Comparison of ENCODE assay signal across 16 mouse cellular contexts in the genomic region with DNA sequence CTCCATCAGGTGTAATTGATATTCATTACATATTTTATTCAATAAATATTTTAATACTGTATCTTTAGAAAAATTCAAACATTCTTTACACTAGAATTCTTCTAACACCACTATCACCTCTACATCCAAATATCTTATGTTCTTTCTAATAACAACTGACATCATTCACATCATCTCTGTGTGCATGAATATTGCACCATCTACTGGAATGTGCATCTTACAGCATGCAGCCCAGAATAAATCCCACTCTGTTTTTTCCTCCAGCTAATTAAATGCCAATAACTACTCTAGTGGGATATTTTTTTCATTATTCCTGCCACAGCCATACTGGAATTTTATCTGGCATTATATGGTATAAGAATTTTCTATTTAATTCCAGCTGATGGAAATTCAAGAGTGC.
DNase-seq lines count a peak whose midpoint lies in the region; ATAC-seq and TF ChIP-seq lines count a peak whose summit lies in the region.
"Had no signal": no experiment of that assay in that cellular context is flagged by ENCODE, and none has a peak within 500 bp of the region (broad histone marks: within the 10 kb centered on the region; RNA-seq: fewer than 3 reads in every experiment).

No protein-coding gene starts in this region.

- POLR2A ChIA-PET in Patski (lab: Charles Lee), result no interaction called here

- H3K27me3 ChIP-seq in forebrain, embryonic 16.5 days (replicated peaks; ENCODE audit: control insufficient read depth, insufficient read depth, low read length), result no peaks in the 10 kb centered on the region
- H3K27me3 ChIP-seq in forebrain, embryonic 10.5 days (ENCODE audit: poor library complexity, severe bottlenecking), result no peaks in the 10 kb centered on the region
- H3K27me3 ChIP-seq in Patski, result no peaks in the 10 kb centered on the region
- H3K27me3 ChIP-seq: limb, embryonic 12.5 days; neural tube, embryonic 12.5 days had no signal

- in situ Hi-C loops in Patski (cut with MboI; ENCODE audit: low pct_unique_long_range_greater_than_20kb), result loop anchor here (25.0 kb wide), 1 partner anchor 108 kb away; no protein-coding TSS in a partner anchor

- ATAC-seq in forebrain, embryonic 16.5 days, result peak; percentile 64; the same call in 1 of the 2 replicates
- ATAC-seq in Patski, result no peak

- CTCF ChIA-PET in Patski (lab: Charles Lee), result no interaction called here

- H3K27ac ChIP-seq in forebrain, embryonic 16.5 days (ENCODE audit: low read length), result no peak overlapping the region
- H3K27ac ChIP-seq in forebrain, embryonic 10.5 days, result no peak overlapping the region
- no peak overlapping the region for H3K27ac ChIP-seq in layer of hippocampus, adult 2 months
- H3K27ac ChIP-seq: hindbrain, embryonic 10.5 days; limb, embryonic 12.5 days; neural tube, embryonic 12.5 days had no signal

- no peak overlapping the region for H3K4me2 ChIP-seq in forebrain, embryonic 16.5 days (ENCODE audit: low read length)
- H3K4me2 ChIP-seq: limb, embryonic 12.5 days; neural tube, embryonic 12.5 days had no signal

- H3K4me3 ChIP-seq in forebrain, embryonic 16.5 days (replicated peaks; ENCODE audit: low read length), result no peak overlapping the region
- no peak overlapping the region for H3K4me3 ChIP-seq in forebrain, embryonic 10.5 days
- no peak overlapping the region for H3K4me3 ChIP-seq in layer of hippocampus, adult 2 months
- H3K4me3 ChIP-seq: hindbrain, embryonic 10.5 days; limb, embryonic 12.5 days; neural tube, embryonic 12.5 days had no signal

- peak; percentile 82 for TF ChIP-seq CTCF in layer of hippocampus, adult 2 months (conservative IDR thresholded peaks at IDR 0.05)
- peak; percentile 35 for TF ChIP-seq CTCF in Patski (IDR thresholded peaks at IDR 0.05)

- no peaks in the 10 kb centered on the region for H3K36me3 ChIP-seq in forebrain, embryonic 16.5 days (ENCODE audit: control insufficient read depth, insufficient read depth)
- no peaks in the 10 kb centered on the region for H3K36me3 ChIP-seq in forebrain, embryonic 10.5 days (replicated peaks)
- H3K36me3 ChIP-seq: hindbrain, embryonic 10.5 days; limb, embryonic 12.5 days; neural tube, embryonic 12.5 days had no signal

- no peak for DNase-seq in forebrain, embryonic 10.5 days (ENCODE audit: extremely low spot score, low spot score)
- DNase-seq in layer of hippocampus, adult 2 months (ENCODE audit: low spot score in 2 of 2), result no peak
- no peak for DNase-seq in layer of hippocampus, postnatal 10 days (ENCODE audit: low spot score in 2 of 2)
- DNase-seq in 416B (ENCODE audit: low read depth) (peak; percentile 8), Patski (ENCODE audit: low read depth, low spot score) (no peak)
- no peak for DNase-seq in T-cell, adult 2 months (ENCODE audit: low spot score)
- no peak for DNase-seq in adrenal gland, adult (ENCODE audit: inconsistent age in 2 of 2, low spot score in 1 of 2)
- DNase-seq: cerebellum, adult 8-10 months; kidney, adult 18-20 months; lung, adult 18-20 months; right cerebral cortex, postnatal 4 days; thymus, adult 2 months had no signal

- no peaks in the 10 kb centered on the region for H3K4me1 ChIP-seq in forebrain, embryonic 16.5 days (replicated peaks; ENCODE audit: control insufficient read depth, insufficient read depth, low read length)
- H3K4me1 ChIP-seq in forebrain, embryonic 10.5 days, result no peaks in the 10 kb centered on the region
- H3K4me1 ChIP-seq: hindbrain, embryonic 10.5 days; limb, embryonic 12.5 days; neural tube, embryonic 12.5 days had no signal

- H3K9ac ChIP-seq in forebrain, embryonic 16.5 days (replicated peaks; ENCODE audit: low read depth, low read length), result no peak overlapping the region
- H3K9ac ChIP-seq: limb, embryonic 12.5 days; neural tube, embryonic 12.5 days had no signal

- no peaks in the 10 kb centered on the region for H3K9me3 ChIP-seq in forebrain, embryonic 16.5 days (ENCODE audit: control insufficient read depth, low read length)
- peaks cover 19% of the 10 kb centered on the region for H3K9me3 ChIP-seq in forebrain, embryonic 10.5 days
- H3K9me3 ChIP-seq: neural tube, embryonic 12.5 days had no signal
